Mouse (Mus musculus) liver, embryonic 16.5 days (tissue): ENCODE data around the gene Tacr2. TPM values are rescaled to one million over a fixed set of nuclear protein-coding genes. Genes with fewer than 3 reads are reported as not detected.

Experiments
- polyA plus RNA-seq: library from polyadenylated mRNA; unstranded; fragments of >200 nt; fragmentation: Nextera tagmentation; extraction: Ambion mirVana; gene quantifications from 2 replicates; pipeline ENCODE4 v1.2.1, GENCODE M21; 2015

Tacr2 gene
- polyA plus RNA-seq, 1 experiment from 2014 or later: 0.07 TPM

Other genes starting within 250 kb of the Tacr2 start
- 0.14 TPM in 1 of 2 replicates, not detected in the other for gene Neurog3, start 119.3 kb upstream of the Tacr2 start, polyA plus RNA-seq
- 0.55 and 1.1 TPM in 2 replicates for gene Fam241b, start 108.5 kb upstream of the Tacr2 start, polyA plus RNA-seq
- gene Tspan15, start 21.2 kb upstream of the Tacr2 start, polyA plus RNA-seq: 10.1 and 12.0 TPM in 2 replicates
- gene Hk1, start 127.5 kb downstream of the Tacr2 start, polyA plus RNA-seq: 94.2 and 98.9 TPM in 2 replicates
- gene Hkdc1, start 170.1 kb downstream of the Tacr2 start, polyA plus RNA-seq: 10.3 and 14.0 TPM in 2 replicates
- gene 4930507D05Rik, start 197.1 kb downstream of the Tacr2 start, polyA plus RNA-seq: 0.08 and 0.09 TPM in 2 replicates
- 11.4 and 11.6 TPM in 2 replicates for gene Supv3l1, start 197.3 kb downstream of the Tacr2 start, polyA plus RNA-seq
- gene Vps26a, start 234.4 kb downstream of the Tacr2 start, polyA plus RNA-seq: 38.0 and 44.0 TPM in 2 replicates